Mouse (Mus musculus): ENCODE measurements around the gene Arhgap25.

GRCm38 (mm10) chr6:87504875-87505274, 28.2 kb downstream of the Arhgap25 start:
- TF ChIP-seq POLR2A (IDR thresholded peaks at IDR 0.05; ENCODE audit: insufficient read depth, low read length) (no peak), CTCF (IDR thresholded peaks at IDR 0.05; ENCODE audit: low read depth, low read length) (no peak), EP300 (IDR thresholded peaks at IDR 0.05; ENCODE audit: insufficient read depth, low read depth, low read length) (no peak)

Data from ES-Bruce4 (cell line).